Mouse (Mus musculus): ENCODE measurements at regions not wholly inside any gene's neighbourhood (a gene's known extent, or its start where the extent isn't known, plus 50 kb on each side); places are given as distances from the start of the nearest gene placed in this dataset.

DNA sequence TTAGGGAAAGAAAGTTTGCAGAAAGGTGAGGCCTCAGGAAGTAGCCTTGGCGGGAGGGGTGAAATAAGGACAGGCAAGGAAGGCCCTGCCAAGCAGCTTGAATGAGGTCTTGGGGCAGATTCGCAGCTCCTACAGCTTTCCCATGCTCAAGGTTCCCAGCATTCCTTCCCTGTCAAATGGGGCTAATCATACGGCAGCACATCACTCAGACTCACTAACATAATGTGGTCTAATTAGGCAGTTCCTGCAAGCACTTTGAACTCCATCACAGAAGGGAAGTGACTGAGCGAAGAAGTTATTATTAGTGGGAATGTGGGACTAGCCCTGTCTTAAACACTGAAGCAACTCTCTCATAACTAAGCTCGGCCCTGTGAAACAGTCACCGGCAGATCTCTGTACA is 87.1 kb upstream of the Gm10260 start:
- Histone ChIP-seq H3K9me3 (peaks cover 4% of the 10 kb centered on the region; the same call in 1 of the 2 replicates), H3K4me1 (0 out of 2 replicates have a peak, but pooled peaks cover 3% of the 10 kb centered on the region), H3K27me3 (ENCODE audit: poor library complexity, severe bottlenecking) (no peaks in the 10 kb centered on the region), H3K36me3 (replicated peaks) (no peaks in the 10 kb centered on the region), H3K27ac (no peak overlapping the region), H3K4me3 (no peak overlapping the region)
- no peak for DNase-seq (ENCODE audit: extremely low spot score, low spot score)
- 92% methylated on average over 6 of the region's 6 CpGs for WGBS

GRCm38 (mm10) chr13:97845148-97845547 is 84.7 kb upstream of the Gm10260 start:
- H3K9me3 ChIP-seq = peaks cover 4% of the 10 kb centered on the region; the same call in 1 of the 2 replicates
- no peaks in the 10 kb centered on the region for H3K36me3 ChIP-seq (replicated peaks)
- no peak overlapping the region for H3K4me3 ChIP-seq
- H3K4me1 ChIP-seq = peaks cover 10% of the 10 kb centered on the region
- H3K27ac ChIP-seq = 0 out of 2 replicates have a peak overlapping the region, but pooled peaks have one; percentile 9
- no peaks in the 10 kb centered on the region; the same call in 1 of the 2 replicates for H3K27me3 ChIP-seq (ENCODE audit: poor library complexity, severe bottlenecking)
- DNase-seq (ENCODE audit: extremely low spot score, low spot score) = no peak
- WGBS = 88% methylated on average over 5 of the region's 5 CpGs

DNA sequence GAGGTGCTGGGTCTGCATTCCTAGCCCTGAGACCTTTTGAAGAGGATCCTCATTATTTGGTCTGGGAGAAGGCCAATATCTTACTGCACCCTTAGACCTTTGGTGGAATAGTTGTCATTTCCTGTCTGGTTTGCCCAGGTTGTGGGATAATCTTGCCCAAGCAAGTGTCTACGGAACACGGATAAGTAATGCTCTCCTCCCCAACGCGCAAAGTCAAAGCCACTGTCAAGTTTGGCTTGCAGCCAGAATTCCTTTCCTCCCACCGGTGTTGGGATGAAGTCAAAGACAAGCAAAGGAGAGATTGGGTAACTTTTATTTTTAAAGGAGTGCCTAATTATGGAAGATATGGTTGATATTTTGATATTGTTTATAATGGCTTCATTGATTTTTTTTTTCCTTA is 82.4 kb upstream of the Gm10260 start:
- Histone ChIP-seq H3K4me3 (no peak overlapping the region), H3K27me3 (ENCODE audit: poor library complexity, severe bottlenecking) (peaks cover 5% of the 10 kb centered on the region; the same call in 1 of the 2 replicates), H3K9me3 (peaks cover 4% of the 10 kb centered on the region; the same call in 1 of the 2 replicates), H3K27ac (no peak overlapping the region), H3K36me3 (replicated peaks) (no peaks in the 10 kb centered on the region), H3K4me1 (peaks cover 20% of the 10 kb centered on the region)
- DNase-seq (ENCODE audit: extremely low spot score, low spot score) = no peak
- WGBS = 89% methylated on average over 5 of the region's 5 CpGs

GRCm38 (mm10) chr13:97841503-97841902 is 81.1 kb upstream of the Gm10260 start:
- H3K4me3 ChIP-seq = no peak overlapping the region
- no peak for DNase-seq (ENCODE audit: extremely low spot score, low spot score)
- H3K9me3 ChIP-seq = peaks cover 4% of the 10 kb centered on the region; the same call in 1 of the 2 replicates
- no peak overlapping the region for H3K27ac ChIP-seq
- H3K36me3 ChIP-seq (replicated peaks) = no peaks in the 10 kb centered on the region
- WGBS = 95% methylated on average over 7 of the region's 7 CpGs
- peaks cover 11% of the 10 kb centered on the region; the same call in 1 of the 2 replicates for H3K27me3 ChIP-seq (ENCODE audit: poor library complexity, severe bottlenecking)
- peaks cover 20% of the 10 kb centered on the region for H3K4me1 ChIP-seq

GRCm38 (mm10) chr13:97839617-97840308 is 79.3 kb upstream of the Gm10260 start:
- peaks cover 4% of the 10 kb centered on the region; the same call in 1 of the 2 replicates for H3K9me3 ChIP-seq
- 35% methylated on average over 7 of the region's 7 CpGs for WGBS
- no peaks in the 10 kb centered on the region for H3K36me3 ChIP-seq (replicated peaks)
- H3K27ac ChIP-seq = peak overlapping the region; percentile 64
- no peak overlapping the region for H3K4me3 ChIP-seq
- no peak for DNase-seq (ENCODE audit: extremely low spot score, low spot score)
- peaks cover 11% of the 10 kb centered on the region; the same call in 1 of the 2 replicates for H3K27me3 ChIP-seq (ENCODE audit: poor library complexity, severe bottlenecking)
- H3K4me1 ChIP-seq = peaks cover 20% of the 10 kb centered on the region

- H3K27me3 ChIP-seq (ENCODE audit: poor library complexity, severe bottlenecking) = peaks cover 11% of the 10 kb centered on the region; the same call in 1 of the 2 replicates
- peaks cover 17% of the 10 kb centered on the region for H3K4me1 ChIP-seq
- H3K27ac ChIP-seq = no peak overlapping the region
- H3K9me3 ChIP-seq = no peaks in the 10 kb centered on the region
- DNase-seq (ENCODE audit: extremely low spot score, low spot score) = no peak
- no peaks in the 10 kb centered on the region for H3K36me3 ChIP-seq (replicated peaks)
- WGBS = 96% methylated on average over 7 of the region's 7 CpGs
- no peak overlapping the region for H3K4me3 ChIP-seq
These were observed 77.1 kb upstream of the Gm10260 start for GRCm38 (mm10) chr13:97837443-97838000.

DNA sequence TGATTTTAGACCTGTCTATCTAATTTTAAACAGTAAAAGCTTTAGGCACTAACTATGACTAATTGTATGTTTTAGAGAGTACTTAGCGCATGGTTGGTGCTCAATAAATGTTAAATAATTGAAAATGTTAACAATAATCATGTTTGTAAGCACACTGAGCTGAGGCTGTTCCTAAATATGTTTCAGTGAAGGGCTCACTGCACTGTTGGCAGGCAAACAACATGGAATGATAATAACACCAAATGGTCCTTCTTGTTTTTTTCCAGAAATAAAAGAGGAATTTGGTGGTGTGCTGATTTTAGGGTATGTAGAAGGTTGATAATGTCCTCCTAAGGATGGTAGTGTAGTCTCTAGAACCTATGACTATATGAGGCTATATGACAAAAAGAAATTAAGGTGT is 72.0 kb upstream of the Gm10260 start:
- H3K9me3 ChIP-seq = no peaks in the 10 kb centered on the region
- H3K4me3 ChIP-seq = no peak overlapping the region
- no peak for DNase-seq (ENCODE audit: extremely low spot score, low spot score)
- 91% methylated on average over 1 of the region's 1 CpGs for WGBS
- H3K27ac ChIP-seq = no peak overlapping the region
- H3K36me3 ChIP-seq (replicated peaks) = no peaks in the 10 kb centered on the region
- H3K27me3 ChIP-seq (ENCODE audit: poor library complexity, severe bottlenecking) = peaks cover 27% of the 10 kb centered on the region
- H3K4me1 ChIP-seq = peaks cover 13% of the 10 kb centered on the region

DNA sequence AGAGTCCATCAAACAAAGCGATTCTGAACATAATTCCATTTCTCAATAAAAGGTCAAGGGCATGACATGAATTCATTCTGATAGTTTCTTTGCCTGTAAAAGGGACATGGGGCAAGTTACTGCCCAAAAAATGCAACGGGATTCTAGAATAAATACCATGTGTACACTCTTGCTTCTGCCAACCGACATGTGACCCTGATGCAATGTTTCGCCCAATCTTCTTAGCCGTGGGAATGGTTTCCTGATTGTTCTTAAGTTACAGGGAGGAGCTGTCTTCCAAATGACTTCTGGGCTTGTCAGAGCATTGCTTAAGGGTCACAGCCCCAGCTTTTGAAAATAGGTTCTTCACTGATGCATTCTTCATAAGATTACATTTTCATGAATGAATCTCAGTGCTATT is 71.4 kb upstream of the Gm10260 start:
- WGBS = 78% methylated on average over 5 of the region's 5 CpGs
- no peak overlapping the region for H3K27ac ChIP-seq
- H3K36me3 ChIP-seq (replicated peaks) = no peaks in the 10 kb centered on the region
- peaks cover 13% of the 10 kb centered on the region for H3K4me1 ChIP-seq
- H3K4me3 ChIP-seq = no peak overlapping the region
- H3K9me3 ChIP-seq = no peaks in the 10 kb centered on the region
- no peak for DNase-seq (ENCODE audit: extremely low spot score, low spot score)
- H3K27me3 ChIP-seq (ENCODE audit: poor library complexity, severe bottlenecking) = peaks cover 30% of the 10 kb centered on the region

DNA sequence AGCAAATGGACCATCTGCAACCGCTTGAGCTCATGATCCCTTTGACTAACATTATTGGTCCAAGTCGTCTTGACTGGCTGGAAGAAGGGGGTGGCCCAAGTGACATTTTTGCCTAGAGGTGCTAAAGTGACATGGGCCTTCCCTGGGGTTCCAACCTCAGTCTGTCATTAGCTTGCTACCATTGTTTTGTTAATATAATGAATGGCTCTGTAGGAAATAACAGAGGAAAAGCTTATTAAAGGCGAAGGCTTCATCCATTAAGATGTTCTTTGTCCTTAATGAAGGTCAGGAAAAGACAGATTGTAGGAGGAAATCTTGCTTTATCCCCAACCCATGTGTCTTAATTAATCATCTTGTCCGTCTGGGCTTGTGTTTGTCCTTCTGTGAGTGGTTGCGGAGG is 69.1 kb upstream of the Gm10260 start:
- DNase-seq (ENCODE audit: extremely low spot score, low spot score) = no peak
- WGBS = 43% methylated on average over 5 of the region's 5 CpGs
- peaks cover 34% of the 10 kb centered on the region for H3K4me1 ChIP-seq

DNA sequence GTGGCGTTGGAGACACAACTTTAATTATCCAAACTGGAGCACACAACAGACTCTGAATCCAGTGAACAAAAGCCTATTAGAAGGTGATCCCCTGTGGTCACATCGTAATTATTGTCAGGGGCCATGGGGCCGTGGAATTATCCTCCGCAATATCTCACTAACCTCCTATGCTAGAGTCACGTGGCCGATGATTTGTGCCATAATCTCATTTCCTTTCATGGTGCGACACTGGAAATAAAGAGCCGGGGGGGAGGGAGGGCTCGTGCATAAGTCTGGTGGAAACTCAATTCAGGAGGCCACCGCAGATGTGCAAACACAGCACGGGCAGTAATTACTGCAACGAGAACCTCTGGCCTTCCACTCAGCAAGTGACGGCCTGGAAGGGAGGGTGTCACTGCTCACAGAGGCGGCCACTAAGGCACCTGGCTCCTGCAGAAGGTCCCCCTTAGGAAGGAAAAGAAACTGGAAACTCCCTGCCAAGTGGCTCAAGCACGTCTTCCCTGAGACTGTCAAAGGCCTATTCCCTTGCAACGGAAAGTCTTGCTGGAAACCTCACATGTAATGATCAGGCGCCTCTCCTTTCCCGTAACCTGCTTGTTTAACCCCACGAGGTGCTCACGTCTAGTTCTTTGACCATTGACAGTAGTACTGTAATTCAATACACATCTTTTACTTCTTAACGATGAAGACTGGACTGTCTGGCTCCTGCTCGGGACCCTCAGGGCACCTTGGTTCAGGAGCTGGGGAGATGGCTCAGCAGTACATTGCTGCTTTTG is 65.6 kb upstream of the Gm10260 start:
- H3K27me3 ChIP-seq (ENCODE audit: poor library complexity, severe bottlenecking) = peaks cover 22% of the 10 kb centered on the region
- H3K36me3 ChIP-seq (replicated peaks) = no peaks in the 10 kb centered on the region
- WGBS = 30% methylated on average over 22 of the region's 22 CpGs
- peak overlapping the region; percentile 18; the same call in 1 of the 2 replicates for H3K4me3 ChIP-seq
- peak overlapping the region; percentile 82 for H3K27ac ChIP-seq
- no peaks in the 10 kb centered on the region for H3K9me3 ChIP-seq
- peaks cover 46% of the 10 kb centered on the region for H3K4me1 ChIP-seq
- peak; percentile 53 for DNase-seq (ENCODE audit: extremely low spot score, low spot score)

More for the DNA sequence above, 69.1 kb upstream of the Gm10260 start:
- H3K4me3 ChIP-seq = no peak overlapping the region
- 0 out of 2 replicates have a peak overlapping the region, but pooled peaks have one; percentile 30 for H3K27ac ChIP-seq
- peaks cover 26% of the 10 kb centered on the region for H3K27me3 ChIP-seq (ENCODE audit: poor library complexity, severe bottlenecking)
- H3K9me3 ChIP-seq = no peaks in the 10 kb centered on the region
- H3K36me3 ChIP-seq (replicated peaks) = no peaks in the 10 kb centered on the region

GRCm38 (mm10) chr13:97825361-97825760 is 64.9 kb upstream of the Gm10260 start:
- H3K27ac ChIP-seq = peak overlapping the region; percentile 82
- no peaks in the 10 kb centered on the region for H3K9me3 ChIP-seq
- 14% methylated on average over 3 of the region's 3 CpGs for WGBS
- no peaks in the 10 kb centered on the region for H3K36me3 ChIP-seq (replicated peaks)
- H3K4me1 ChIP-seq = peaks cover 46% of the 10 kb centered on the region
- H3K27me3 ChIP-seq (ENCODE audit: poor library complexity, severe bottlenecking) = peaks cover 20% of the 10 kb centered on the region
- DNase-seq (ENCODE audit: extremely low spot score, low spot score) = peak; percentile 27
- H3K4me3 ChIP-seq = 0 out of 2 replicates have a peak overlapping the region, but pooled peaks have one; percentile 18

- H3K4me1 ChIP-seq = peaks cover 37% of the 10 kb centered on the region
- peak; percentile 15 for DNase-seq (ENCODE audit: extremely low spot score, low spot score)
- 58% methylated on average over 20 of the region's 20 CpGs for WGBS
- peak overlapping the region; percentile 77 for H3K27ac ChIP-seq
- H3K36me3 ChIP-seq (replicated peaks) = no peaks in the 10 kb centered on the region
- peaks cover 20% of the 10 kb centered on the region for H3K27me3 ChIP-seq (ENCODE audit: poor library complexity, severe bottlenecking)
- no peaks in the 10 kb centered on the region for H3K9me3 ChIP-seq
- peak overlapping the region; percentile 12 for H3K4me3 ChIP-seq
These were observed 63.8 kb upstream of the Gm10260 start for GRCm38 (mm10) chr13:97824071-97824716.
